Mouse (Mus musculus): ENCODE measurements around the gene Rasd1. TPM values are rescaled to one million over a fixed set of nuclear protein-coding genes. Genes with fewer than 3 reads are reported as not detected.

The Rasd1 gene
- 0.82 and 0.85 TPM in 2 replicates for polyA plus RNA-seq (2012; rRNA removed)

DNA sequence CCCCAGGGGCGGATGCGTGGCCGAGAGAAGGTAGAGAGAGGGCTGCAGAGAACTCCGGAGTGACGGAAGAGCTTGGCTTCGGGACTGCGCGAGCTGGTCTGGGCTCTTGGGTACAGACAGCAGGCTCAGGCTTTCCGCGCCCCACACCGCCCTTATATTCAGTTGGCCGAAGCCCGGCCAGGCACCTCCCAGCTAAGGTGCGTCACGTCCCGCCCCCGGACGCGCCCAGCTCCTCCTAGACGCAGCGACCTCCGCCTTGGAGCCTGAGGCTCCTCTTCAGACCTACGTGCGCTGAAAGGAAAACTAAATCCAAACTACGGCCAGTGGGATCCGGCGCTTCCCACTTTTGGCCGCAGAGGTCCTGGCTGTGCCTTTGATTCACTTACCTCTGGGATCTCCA, at the start of gene Rasd1:
Rasd1 (minus strand) TSS at position 127 of the 400 bp plus-strand sequence.
- Histone ChIP-seq H3K27me3 (ENCODE audit: control insufficient read depth, insufficient read depth, low read length) (no peaks in the 10 kb centered on the region), H3K4me3 (ENCODE audit: extremely low read depth, insufficient read depth, insufficient read length) (peak within 1 kb of the TSS; percentile 65), H3K27ac (ENCODE audit: insufficient read depth, low read length) (no peak within 1 kb of the TSS), H3K4me1 (ENCODE audit: control insufficient read depth, insufficient read depth, insufficient read length) (peaks cover 3% of the 10 kb centered on the region; the same call in 1 of the 2 replicates), H3K36me3 (ENCODE audit: control insufficient read depth, insufficient read depth, low read length) (peaks cover 1% of the 10 kb centered on the region; the same call in 1 of the 2 replicates)
- WGBS: 1% methylated on average over 28 of the region's 28 CpGs
- TF ChIP-seq POLR2A (IDR thresholded peaks at IDR 0.05; ENCODE audit: low read depth, low read length) (peak; percentile 50), CTCF (IDR thresholded peaks at IDR 0.05; ENCODE audit: extremely low read depth, insufficient read depth, insufficient read length, insufficient replicate concordance) (no peak)
- peak; percentile 43 to 84 for DNase-seq (ENCODE audit: low read depth in 1 of 2, low spot score in 2 of 2)

DNA sequence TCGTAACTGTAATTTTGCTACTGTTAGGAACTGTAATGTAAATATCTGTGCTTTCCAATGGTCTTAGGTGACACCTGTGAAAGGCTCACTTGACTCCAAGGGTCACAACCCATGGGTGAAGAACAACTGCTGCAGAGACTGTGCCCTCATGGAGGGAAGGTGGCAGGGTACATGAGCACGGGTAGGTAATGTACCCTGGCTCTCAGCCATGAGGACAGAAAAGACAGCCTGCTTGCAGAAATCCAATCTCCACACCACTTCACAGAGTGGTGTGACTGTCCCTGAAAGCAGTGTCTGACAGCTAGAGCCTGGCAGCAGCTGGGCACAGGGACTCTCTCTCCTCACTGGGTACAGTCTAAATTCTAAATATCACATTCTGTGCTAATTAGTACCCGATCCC, 46.8 kb upstream of the Rasd1 start:
- Histone ChIP-seq H3K4me1 (ENCODE audit: control insufficient read depth, insufficient read depth, insufficient read length) (no peaks in the 10 kb centered on the region), H3K4me3 (ENCODE audit: extremely low read depth, insufficient read depth, insufficient read length) (no peak overlapping the region), H3K36me3 (ENCODE audit: control insufficient read depth, insufficient read depth, low read length) (no peaks in the 10 kb centered on the region), H3K27ac (ENCODE audit: insufficient read depth, low read length) (no peak overlapping the region), H3K27me3 (ENCODE audit: control insufficient read depth, insufficient read depth, low read length) (no peaks in the 10 kb centered on the region)
- no peak for TF ChIP-seq CTCF (IDR thresholded peaks at IDR 0.05; ENCODE audit: extremely low read depth, insufficient read depth, insufficient read length, insufficient replicate concordance)
- TF ChIP-seq POLR2A (IDR thresholded peaks at IDR 0.05; ENCODE audit: low read depth, low read length): no peak
- DNase-seq (ENCODE audit: low read depth in 1 of 2, low spot score in 2 of 2): no peak
- WGBS: 87% methylated on average over 3 of the region's 3 CpGs

DNA sequence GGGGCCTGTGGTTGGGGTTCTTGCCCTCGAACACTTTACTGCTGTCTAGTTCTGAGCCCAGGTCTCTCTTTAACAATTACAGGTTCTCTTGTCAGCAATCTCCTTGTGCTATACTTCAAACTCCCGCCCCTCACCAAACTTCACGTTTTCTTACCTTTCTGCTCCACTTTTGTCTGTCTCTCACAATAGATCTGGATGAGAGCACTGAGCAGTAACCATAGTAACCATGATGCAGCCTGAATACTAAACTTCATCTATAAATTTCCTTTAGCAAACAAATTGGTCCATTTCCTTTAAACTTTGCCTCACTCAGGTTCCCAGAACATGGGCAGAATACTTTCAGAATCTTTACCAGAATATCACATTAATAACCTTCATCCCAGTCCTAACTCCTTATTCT, 44.7 kb upstream of the Rasd1 start:
- H3K4me1 ChIP-seq (ENCODE audit: control insufficient read depth, insufficient read depth, insufficient read length): no peaks in the 10 kb centered on the region
- H3K4me3 ChIP-seq (ENCODE audit: extremely low read depth, insufficient read depth, insufficient read length): no peak overlapping the region
- no peaks in the 10 kb centered on the region for H3K27me3 ChIP-seq (ENCODE audit: control insufficient read depth, insufficient read depth, low read length)
- H3K27ac ChIP-seq (ENCODE audit: insufficient read depth, low read length): no peak overlapping the region
- 83% methylated on average over 3 of the region's 3 CpGs for WGBS
- H3K36me3 ChIP-seq (ENCODE audit: control insufficient read depth, insufficient read depth, low read length): no peaks in the 10 kb centered on the region
- TF ChIP-seq CTCF (IDR thresholded peaks at IDR 0.05; ENCODE audit: extremely low read depth, insufficient read depth, insufficient read length, insufficient replicate concordance): no peak
- TF ChIP-seq POLR2A (IDR thresholded peaks at IDR 0.05; ENCODE audit: low read depth, low read length): no peak
- DNase-seq (ENCODE audit: low read depth in 1 of 2, low spot score in 2 of 2): no peak

DNA sequence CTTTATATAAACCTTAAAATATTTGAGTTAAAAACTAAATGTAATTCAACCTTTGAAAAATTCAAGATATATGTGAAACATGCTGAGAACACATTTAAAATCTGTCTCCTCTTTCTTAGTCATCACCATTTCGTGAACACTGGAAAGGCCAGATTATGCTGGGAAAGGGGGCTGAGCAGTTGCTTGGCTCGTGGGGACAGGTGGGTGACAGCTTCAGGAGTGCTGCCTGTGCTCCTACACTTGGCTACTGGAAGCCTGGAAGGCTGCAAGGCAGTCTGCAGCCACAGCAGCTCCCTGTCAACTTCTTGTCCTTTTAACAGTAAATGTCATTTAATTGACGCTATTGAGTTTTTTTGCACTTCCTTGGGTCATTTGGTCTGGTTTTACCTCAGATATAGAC, 41.1 kb upstream of the Rasd1 start:
- no peaks in the 10 kb centered on the region for H3K36me3 ChIP-seq (ENCODE audit: control insufficient read depth, insufficient read depth, low read length)
- no peak overlapping the region for H3K27ac ChIP-seq (ENCODE audit: insufficient read depth, low read length)
- H3K4me1 ChIP-seq (ENCODE audit: control insufficient read depth, insufficient read depth, insufficient read length): no peaks in the 10 kb centered on the region
- 73% methylated on average over 3 of the region's 3 CpGs for WGBS
- DNase-seq (ENCODE audit: low read depth in 1 of 2, low spot score in 2 of 2): no peak
- H3K27me3 ChIP-seq (ENCODE audit: control insufficient read depth, insufficient read depth, low read length): no peaks in the 10 kb centered on the region
- H3K4me3 ChIP-seq (ENCODE audit: extremely low read depth, insufficient read depth, insufficient read length): no peak overlapping the region
- TF ChIP-seq POLR2A (IDR thresholded peaks at IDR 0.05; ENCODE audit: low read depth, low read length): no peak
- TF ChIP-seq CTCF (IDR thresholded peaks at IDR 0.05; ENCODE audit: extremely low read depth, insufficient read depth, insufficient read length, insufficient replicate concordance): no peak

DNA sequence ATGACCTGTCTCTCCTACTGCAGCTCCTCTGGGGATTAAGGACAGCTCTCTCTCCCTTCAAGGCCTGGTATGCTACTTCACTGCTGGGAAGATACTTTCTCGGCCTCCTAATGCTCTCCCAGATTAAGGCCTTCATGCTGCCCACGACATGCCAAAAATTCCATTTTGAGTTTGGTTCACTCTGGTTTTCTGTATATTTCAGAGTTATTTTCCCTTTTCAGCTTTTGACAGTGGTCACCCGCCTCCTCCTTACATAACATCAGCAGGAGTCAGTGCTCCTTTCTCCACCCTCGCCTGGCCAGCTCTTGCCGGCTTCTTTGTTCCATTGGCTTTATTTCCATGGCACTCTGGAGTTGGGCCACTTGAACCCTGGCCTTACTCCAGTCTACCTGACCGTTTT, 40.0 kb upstream of the Rasd1 start:
- H3K27ac ChIP-seq (ENCODE audit: insufficient read depth, low read length): no peak overlapping the region
- no peak for DNase-seq (ENCODE audit: low read depth in 1 of 2, low spot score in 2 of 2)
- TF ChIP-seq POLR2A (IDR thresholded peaks at IDR 0.05; ENCODE audit: low read depth, low read length): no peak
- TF ChIP-seq CTCF (IDR thresholded peaks at IDR 0.05; ENCODE audit: extremely low read depth, insufficient read depth, insufficient read length, insufficient replicate concordance): no peak
- no peaks in the 10 kb centered on the region for H3K36me3 ChIP-seq (ENCODE audit: control insufficient read depth, insufficient read depth, low read length)
- no peaks in the 10 kb centered on the region for H3K27me3 ChIP-seq (ENCODE audit: control insufficient read depth, insufficient read depth, low read length)
- H3K4me1 ChIP-seq (ENCODE audit: control insufficient read depth, insufficient read depth, insufficient read length): no peaks in the 10 kb centered on the region
- WGBS: 91% methylated on average over 6 of the region's 6 CpGs
- no peak overlapping the region for H3K4me3 ChIP-seq (ENCODE audit: extremely low read depth, insufficient read depth, insufficient read length)

DNA sequence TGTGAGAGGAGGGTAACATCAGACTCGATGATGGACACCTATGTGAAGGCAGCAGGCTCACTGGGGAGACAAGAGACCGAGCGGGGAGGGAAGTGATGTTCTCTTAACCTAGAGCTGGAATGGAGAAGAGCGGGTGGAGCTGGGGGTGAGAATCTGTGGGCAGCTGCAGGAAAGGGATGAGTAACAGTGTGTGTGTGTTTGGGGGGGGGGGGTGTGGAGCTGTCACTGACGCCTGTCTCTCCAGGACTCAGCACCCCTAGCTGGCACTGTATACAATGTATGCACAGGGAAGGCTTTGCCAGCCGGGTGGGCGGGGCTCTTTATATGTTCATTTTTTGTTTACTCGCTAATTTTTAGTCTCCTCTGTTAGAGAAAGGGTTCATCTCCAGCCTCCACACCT, 39.1 kb upstream of the Rasd1 start:
- WGBS: 82% methylated on average over 8 of the region's 8 CpGs
- Histone ChIP-seq H3K27me3 (ENCODE audit: control insufficient read depth, insufficient read depth, low read length) (no peaks in the 10 kb centered on the region), H3K36me3 (ENCODE audit: control insufficient read depth, insufficient read depth, low read length) (no peaks in the 10 kb centered on the region), H3K4me1 (ENCODE audit: control insufficient read depth, insufficient read depth, insufficient read length) (no peaks in the 10 kb centered on the region), H3K27ac (ENCODE audit: insufficient read depth, low read length) (no peak overlapping the region), H3K4me3 (ENCODE audit: extremely low read depth, insufficient read depth, insufficient read length) (no peak overlapping the region)
- no peak for DNase-seq (ENCODE audit: low read depth in 1 of 2, low spot score in 2 of 2)
- TF ChIP-seq CTCF (IDR thresholded peaks at IDR 0.05; ENCODE audit: extremely low read depth, insufficient read depth, insufficient read length, insufficient replicate concordance) (no peak), POLR2A (IDR thresholded peaks at IDR 0.05; ENCODE audit: low read depth, low read length) (no peak)

DNA sequence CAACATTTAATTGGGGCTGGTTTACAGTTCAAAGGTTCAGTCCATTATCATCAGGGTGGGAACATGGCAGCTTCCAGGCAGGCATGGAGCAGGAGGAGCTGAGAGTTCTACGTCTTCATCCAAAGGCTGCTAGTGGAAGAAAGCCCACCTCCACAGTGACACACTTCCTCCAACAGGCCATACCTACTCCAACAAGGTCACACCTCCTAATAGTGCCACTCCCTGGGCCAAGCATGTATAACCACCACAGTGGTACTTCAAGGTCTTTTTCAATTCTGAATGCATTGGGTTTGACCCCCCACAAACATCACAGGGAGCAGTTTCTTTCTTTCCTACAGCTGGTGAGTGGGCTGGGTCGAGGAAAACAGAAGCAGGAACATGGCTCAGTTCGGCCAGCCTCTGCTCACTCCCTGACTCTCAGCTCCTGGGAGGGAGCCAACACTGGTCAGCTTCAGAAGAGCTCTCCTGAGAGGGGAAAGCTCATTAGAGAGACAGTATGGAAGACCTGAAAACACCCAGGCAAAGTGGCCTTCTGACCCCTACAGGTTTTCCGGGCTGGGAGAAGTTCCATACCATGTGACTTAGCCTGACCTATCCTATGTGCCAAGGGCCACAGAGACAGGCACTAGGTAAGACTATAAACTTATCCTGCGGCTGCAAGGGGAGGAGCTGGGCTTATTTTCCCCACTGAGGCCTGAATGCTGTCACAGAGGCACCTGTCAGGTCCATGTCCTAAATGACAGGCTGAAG, 36.7 kb upstream of the Rasd1 start:
- H3K36me3 ChIP-seq (ENCODE audit: control insufficient read depth, insufficient read depth, low read length): no peaks in the 10 kb centered on the region
- no peak overlapping the region for H3K4me3 ChIP-seq (ENCODE audit: extremely low read depth, insufficient read depth, insufficient read length)
- WGBS: 87% methylated on average over 5 of the region's 5 CpGs
- H3K4me1 ChIP-seq (ENCODE audit: control insufficient read depth, insufficient read depth, insufficient read length): no peaks in the 10 kb centered on the region
- TF ChIP-seq CTCF (IDR thresholded peaks at IDR 0.05; ENCODE audit: extremely low read depth, insufficient read depth, insufficient read length, insufficient replicate concordance) (no peak), POLR2A (IDR thresholded peaks at IDR 0.05; ENCODE audit: low read depth, low read length) (no peak)
- no peak for DNase-seq (ENCODE audit: low read depth in 1 of 2, low spot score in 2 of 2)
- no peaks in the 10 kb centered on the region for H3K27me3 ChIP-seq (ENCODE audit: control insufficient read depth, insufficient read depth, low read length)
- H3K27ac ChIP-seq (ENCODE audit: insufficient read depth, low read length): no peak overlapping the region

Measured in spleen, adult 2 months (tissue).